Mouse (Mus musculus) subcutaneous adipose tissue, adult 2 months (tissue): ENCODE data around the gene Zfp131. TPM values are rescaled to one million over a fixed set of nuclear protein-coding genes. Genes with fewer than 3 reads are reported as not detected.

Experiments used
- polyA plus RNA-seq: library from polyadenylated mRNA; depleted of rRNA; stranded (reverse); fragments of >200 nt; gene quantifications from 2 replicates; pipeline ENCODE4 v1.2.3, GENCODE M21; 2012; ENCODE audit warnings: low replicate concordance; rRNA removed

Zfp131 gene
- 5.2 and 11.7 TPM in 2 replicates for polyA plus RNA-seq

DNA sequence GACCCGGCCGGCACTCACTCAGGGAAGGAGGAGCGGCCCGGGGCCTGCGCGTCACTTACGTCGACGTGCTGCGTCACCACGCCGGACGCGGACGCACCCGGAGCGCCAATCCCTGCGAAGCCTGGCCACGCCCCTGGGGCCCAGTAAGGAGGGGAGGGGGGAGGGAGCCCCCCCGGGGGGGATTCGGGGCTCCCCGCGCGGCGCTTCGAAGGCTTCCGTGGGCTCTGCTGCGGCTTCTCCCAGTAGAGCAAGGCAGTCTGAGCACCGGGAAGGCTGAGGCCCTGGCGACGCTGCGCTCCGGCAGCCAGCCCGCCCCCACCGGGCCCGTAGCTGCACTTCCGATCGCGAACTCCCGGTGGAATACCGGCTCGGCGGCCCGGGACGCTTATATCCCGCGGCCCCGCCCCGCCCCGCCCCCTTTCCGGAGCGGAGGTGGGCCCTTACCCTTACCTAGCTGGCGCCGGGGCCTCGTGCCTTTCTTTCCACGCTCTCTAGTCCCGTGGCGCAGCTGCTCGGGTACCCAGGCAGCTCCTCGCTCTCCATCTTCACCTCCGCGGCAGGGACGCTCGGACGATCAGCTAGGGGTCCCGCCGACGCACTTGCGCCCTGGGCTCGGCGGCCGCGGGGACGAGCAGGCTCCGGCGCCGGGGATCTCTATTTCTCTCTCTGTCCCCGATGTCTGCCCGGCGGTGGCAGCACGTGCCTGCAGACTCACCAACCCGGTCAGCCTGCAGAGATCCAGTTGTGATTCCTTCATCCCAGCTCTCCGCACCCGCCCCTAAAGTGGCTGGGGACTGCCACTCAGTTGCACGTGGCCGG is at the start of gene Zfp131:
Zfp131 (minus strand) TSS at position 129 of the 819 bp plus-strand sequence.

DNA sequence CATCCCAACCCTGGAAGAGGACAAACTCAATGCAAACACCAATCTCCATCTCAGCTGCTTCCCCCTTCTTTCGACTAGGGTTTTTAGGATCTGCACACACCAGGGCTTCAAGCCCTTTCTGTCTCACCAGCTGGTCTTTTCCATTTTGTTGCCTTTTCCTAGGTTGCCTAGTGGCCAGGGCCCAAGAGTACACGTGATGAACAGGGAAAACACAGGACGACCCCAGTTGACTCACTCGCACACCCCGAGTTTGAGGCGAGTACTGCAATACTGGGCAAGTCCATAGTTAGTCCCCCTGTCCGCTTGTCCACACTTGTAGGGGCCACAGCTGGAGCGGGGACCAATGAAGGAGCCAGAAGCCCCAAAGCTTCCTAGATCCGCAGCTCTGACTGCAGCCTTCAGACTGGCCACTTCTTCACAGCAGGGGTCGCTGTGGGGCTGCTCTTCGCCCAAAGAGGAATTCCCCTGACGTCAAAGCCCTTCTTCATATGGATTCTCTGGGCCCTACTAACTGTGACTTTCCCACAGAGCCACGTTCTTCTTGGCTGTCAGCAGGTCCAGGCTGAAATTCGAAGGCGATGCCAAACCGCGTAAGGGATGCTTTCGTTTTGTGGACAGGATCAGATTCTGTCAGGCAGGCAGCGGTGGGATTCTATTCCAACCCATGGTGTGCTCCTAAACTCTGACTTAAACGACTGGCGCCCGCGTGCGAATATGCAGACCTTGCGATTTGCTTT is 44.8 kb upstream of the Zfp131 start, which contains the start of gene D13Ertd608e:
D13Ertd608e (plus strand) TSS at position 687 of the 737 bp plus-strand sequence.

GRCm38 (mm10) chr13:119830116-119830515 is 39.4 kb upstream of the Zfp131 start, which contains the start of gene AF067063:
TSS of gene AF067063 (minus strand) at chr13:119830216.

DNA sequence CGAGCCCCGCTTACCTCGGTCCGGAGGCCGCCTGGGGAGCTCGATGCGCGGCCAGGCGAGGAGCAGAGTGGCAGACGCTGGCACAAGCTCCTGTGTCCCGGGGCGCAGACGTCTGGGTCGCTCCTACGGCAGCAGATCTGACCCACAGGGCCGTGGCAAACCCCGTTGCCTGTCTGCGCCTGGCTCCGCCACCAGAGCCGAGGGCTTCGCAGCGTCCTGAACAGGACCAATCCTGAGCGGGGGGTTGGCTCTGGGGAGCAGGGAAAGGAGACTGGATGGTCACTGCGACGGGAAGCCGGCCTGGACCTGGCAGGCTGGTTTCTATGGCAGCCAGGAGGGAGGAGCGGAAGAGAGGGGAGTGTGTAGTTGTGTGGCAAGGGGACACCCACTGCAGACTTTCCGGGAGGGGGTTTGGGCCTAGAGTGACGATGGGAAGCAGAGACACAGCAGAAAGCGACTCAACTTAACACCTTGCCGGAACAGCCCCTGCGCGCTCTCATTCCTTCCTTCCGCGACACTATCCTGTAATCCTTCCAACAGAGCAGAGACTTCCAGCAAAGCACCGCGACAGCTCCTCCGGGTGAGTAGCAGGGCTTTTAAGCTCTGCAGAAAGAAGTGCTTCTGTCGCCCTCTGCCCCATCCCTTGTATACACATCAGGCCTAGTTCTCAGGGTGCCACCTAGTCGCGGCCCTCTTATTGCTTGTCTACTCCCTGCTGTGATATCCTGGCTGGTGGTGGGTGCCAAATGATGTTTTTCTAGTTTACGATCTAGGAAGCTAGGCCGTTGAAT is 34.8 kb downstream of the Zfp131 start, which contains the start of gene Nim1k:
Nim1k (minus strand) TSS at position 202 of the 791 bp plus-strand sequence.

Other genes with a start within 250 kb of the Zfp131 start
- 0.04 and 2.5 TPM in 2 replicates for gene Ccl28, start 167.1 kb downstream of the Zfp131 start, polyA plus RNA-seq
- 36.6 and 111 TPM in 2 replicates for gene Hmgcs1, start 100.5 kb downstream of the Zfp131 start, polyA plus RNA-seq
- gene Nim1k, start 35.0 kb downstream of the Zfp131 start, polyA plus RNA-seq: 0.78 and 1.1 TPM in 2 replicates
- not detected in 2 replicates for gene AF067063, start 39.3 kb upstream of the Zfp131 start, polyA plus RNA-seq
- gene D13Ertd608e, start 45.1 kb upstream of the Zfp131 start, polyA plus RNA-seq: 0.60 TPM in 1 of 2 replicates, not detected in the other
- gene Tcstv1, start 103.9 kb upstream of the Zfp131 start, polyA plus RNA-seq: not detected in 2 replicates
- gene Gm21761, start 138.4 kb upstream of the Zfp131 start, polyA plus RNA-seq: not detected in 2 replicates
- gene B020031M17Rik, start 159.9 kb upstream of the Zfp131 start, polyA plus RNA-seq: not detected in 2 replicates
- gene Gm36079, start 236.1 kb upstream of the Zfp131 start, polyA plus RNA-seq: not detected in 2 replicates